Mouse (Mus musculus): ENCODE data around the gene Gm49384.
"Not testable (repeated sequence)": the region's sequence is repeated elsewhere in the genome, so short reads cannot be mapped to it uniquely, and the experiment has no call there.

- not testable (repeated sequence) for TF ChIP-seq POLR2A (IDR thresholded peaks at IDR 0.05; ENCODE audit: low read depth, low read length); CTCF (conservative IDR thresholded peaks at IDR 0.05; ENCODE audit: insufficient read depth, insufficient read length, low read depth, low read length)
Measured at GRCm38 (mm10) chr12:69163586-69163985, 40.5 kb downstream of the Gm49384 start.

Data from kidney, adult 2 months (tissue).